Mouse (Mus musculus): ENCODE measurements around the gene Klhl22. TPM values are rescaled to one million over a fixed set of nuclear protein-coding genes. Genes with fewer than 3 reads are reported as not detected.

The Klhl22 gene
- polyA plus RNA-seq, 1 experiment from 2014 or later = 76.6 TPM

DNA sequence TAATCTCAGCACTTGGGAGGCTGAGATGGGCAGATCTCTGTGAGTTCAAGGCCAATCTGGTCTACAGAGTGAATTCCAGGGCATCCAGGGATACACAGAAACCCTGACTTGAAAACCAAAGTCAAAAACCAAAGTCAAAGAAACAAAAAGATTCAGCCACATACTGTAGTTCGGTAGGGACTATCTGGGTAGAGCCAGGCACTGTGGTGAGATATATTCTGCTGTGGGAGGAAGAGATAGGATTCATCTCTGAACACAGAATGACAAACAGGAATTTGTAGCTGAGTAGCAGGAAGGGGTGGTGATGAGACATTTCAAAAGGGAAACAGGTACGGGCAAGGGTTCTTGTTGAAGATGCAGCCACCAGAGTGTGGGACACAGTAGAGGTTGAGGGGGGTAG lies 68.8 kb downstream of the Klhl22 start:
- H3K4me3 ChIP-seq (ENCODE audit: low read depth, low read length) = no peak overlapping the region
- peaks cover 28% of the 10 kb centered on the region for H3K27me3 ChIP-seq (ENCODE audit: control insufficient read depth, insufficient read depth, low read length)
- WGBS = 78% methylated on average over 2 of the region's 2 CpGs
- no peaks in the 10 kb centered on the region for H3K9me3 ChIP-seq (ENCODE audit: control insufficient read depth, low read depth, low read length)
- H3K4me2 ChIP-seq (replicated peaks; ENCODE audit: low read depth, low read length) = no peak overlapping the region
- no peak for ATAC-seq (ENCODE audit: insufficient number of reproducible peaks, insufficient read depth, low FRiP score, low read depth)
- no peak overlapping the region for H3K9ac ChIP-seq (replicated peaks; ENCODE audit: low read depth, low read length)
- no peaks in the 10 kb centered on the region for H3K36me3 ChIP-seq (ENCODE audit: control insufficient read depth, insufficient read depth, low read length)
- H3K27ac ChIP-seq (ENCODE audit: low read length) = no peak overlapping the region
- no peaks in the 10 kb centered on the region for H3K4me1 ChIP-seq (ENCODE audit: control insufficient read depth, insufficient read depth, low read length)

- ATAC-seq (ENCODE audit: insufficient number of reproducible peaks, insufficient read depth, low FRiP score, low read depth) = no peak
- H3K4me1 ChIP-seq (ENCODE audit: control insufficient read depth, insufficient read depth, low read length) = no peaks in the 10 kb centered on the region
- peaks cover 34% of the 10 kb centered on the region for H3K27me3 ChIP-seq (ENCODE audit: control insufficient read depth, insufficient read depth, low read length)
- H3K4me3 ChIP-seq (ENCODE audit: low read depth, low read length) = no peak overlapping the region
- H3K27ac ChIP-seq (ENCODE audit: low read length) = no peak overlapping the region
- H3K36me3 ChIP-seq (ENCODE audit: control insufficient read depth, insufficient read depth, low read length) = no peaks in the 10 kb centered on the region
- 74% methylated on average over 3 of the region's 3 CpGs for WGBS
- no peak overlapping the region for H3K9ac ChIP-seq (replicated peaks; ENCODE audit: low read depth, low read length)
- no peaks in the 10 kb centered on the region for H3K9me3 ChIP-seq (ENCODE audit: control insufficient read depth, low read depth, low read length)
- H3K4me2 ChIP-seq (replicated peaks; ENCODE audit: low read depth, low read length) = no peak overlapping the region
Observed at GRCm38 (mm10) chr16:17828867-17829266, 69.4 kb downstream of the Klhl22 start.

DNA sequence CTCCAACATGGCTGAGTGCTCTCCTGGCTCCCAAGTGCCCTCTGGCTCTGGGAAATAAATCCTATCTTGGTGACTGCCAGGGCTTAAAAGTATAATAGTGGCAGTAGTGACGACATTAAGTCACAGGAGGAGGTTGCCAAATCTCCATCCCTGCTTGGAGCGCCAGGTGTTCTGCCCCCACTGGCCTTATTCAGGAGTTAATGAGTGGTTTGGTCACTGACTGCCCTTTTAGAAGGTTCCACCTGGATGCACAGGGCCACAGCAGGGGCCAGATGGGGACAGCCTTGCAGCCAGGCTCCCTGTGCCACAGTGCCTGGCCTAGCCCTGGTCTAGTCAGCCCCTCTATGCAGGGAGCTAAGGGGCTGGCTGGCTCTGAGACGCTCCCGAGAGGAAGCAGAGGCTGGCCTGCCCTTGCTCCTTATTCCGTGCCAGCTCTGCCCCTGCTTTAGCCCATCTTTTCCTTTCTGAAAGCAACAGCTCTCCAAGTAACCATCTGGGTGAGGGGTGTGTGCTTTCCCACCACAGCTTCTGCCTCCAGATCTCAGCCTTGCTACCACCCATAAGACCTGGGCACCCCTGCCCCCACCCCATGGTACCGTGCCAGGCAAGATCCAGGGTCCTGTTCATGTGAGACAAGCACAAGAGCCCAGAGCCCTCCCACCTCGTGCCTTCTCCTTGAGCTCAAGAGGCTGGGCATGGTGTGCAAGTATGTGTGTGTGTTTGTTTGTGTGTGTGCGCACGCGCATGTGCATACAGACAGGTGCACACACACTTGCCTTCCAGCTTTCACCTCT lies 71.2 kb downstream of the Klhl22 start:
- H3K9ac ChIP-seq (replicated peaks; ENCODE audit: low read depth, low read length) = no peak overlapping the region

GRCm38 (mm10) chr16:17831781-17832180 lies 72.4 kb downstream of the Klhl22 start:
- Histone ChIP-seq H3K27me3 (ENCODE audit: control insufficient read depth, insufficient read depth, low read length) (peaks cover 59% of the 10 kb centered on the region), H3K4me3 (ENCODE audit: low read depth, low read length) (no peak overlapping the region), H3K9me3 (ENCODE audit: control insufficient read depth, low read depth, low read length) (no peaks in the 10 kb centered on the region), H3K4me1 (ENCODE audit: control insufficient read depth, insufficient read depth, low read length) (no peaks in the 10 kb centered on the region), H3K36me3 (ENCODE audit: control insufficient read depth, insufficient read depth, low read length) (no peaks in the 10 kb centered on the region), H3K4me2 (replicated peaks; ENCODE audit: low read depth, low read length) (no peak overlapping the region), H3K9ac (replicated peaks; ENCODE audit: low read depth, low read length) (no peak overlapping the region), H3K27ac (ENCODE audit: low read length) (no peak overlapping the region)
- WGBS = 15% methylated on average over 11 of the region's 11 CpGs
- ATAC-seq (ENCODE audit: insufficient number of reproducible peaks, insufficient read depth, low FRiP score, low read depth) = no peak

More for the DNA sequence above, 71.2 kb downstream of the Klhl22 start:
- no peak for ATAC-seq (ENCODE audit: insufficient number of reproducible peaks, insufficient read depth, low FRiP score, low read depth)
- 67% methylated on average over 10 of the region's 10 CpGs for WGBS
- Histone ChIP-seq H3K4me1 (ENCODE audit: control insufficient read depth, insufficient read depth, low read length) (no peaks in the 10 kb centered on the region), H3K36me3 (ENCODE audit: control insufficient read depth, insufficient read depth, low read length) (no peaks in the 10 kb centered on the region), H3K27ac (ENCODE audit: low read length) (no peak overlapping the region), H3K4me2 (replicated peaks; ENCODE audit: low read depth, low read length) (no peak overlapping the region), H3K4me3 (ENCODE audit: low read depth, low read length) (no peak overlapping the region), H3K27me3 (ENCODE audit: control insufficient read depth, insufficient read depth, low read length) (peaks cover 50% of the 10 kb centered on the region), H3K9me3 (ENCODE audit: control insufficient read depth, low read depth, low read length) (no peaks in the 10 kb centered on the region)

DNA sequence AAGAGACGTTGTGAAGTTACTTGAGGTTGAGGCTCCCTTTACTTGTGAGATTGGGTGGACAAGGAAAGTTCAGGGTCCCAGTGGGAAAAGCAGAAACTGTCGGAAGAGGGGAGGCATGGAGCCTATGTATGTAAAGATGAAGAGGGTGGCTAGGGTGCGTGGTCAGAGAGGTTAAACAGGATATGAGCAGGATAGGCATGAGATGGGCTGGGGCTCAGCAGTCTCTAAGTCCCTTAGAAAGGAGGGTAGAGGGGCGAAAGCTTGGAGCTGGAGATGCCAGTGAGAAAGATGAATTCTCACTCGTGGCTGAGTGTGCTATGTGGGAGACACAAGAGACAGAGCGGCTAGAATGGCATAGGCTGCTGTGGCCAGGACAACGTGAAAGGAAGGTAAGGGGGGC lies 73.4 kb downstream of the Klhl22 start, which contains the start of gene B830017H08Rik:
TSS of gene B830017H08Rik (plus strand) at position 301 of the 400 bp plus-strand sequence.
- Histone ChIP-seq H3K27me3 (ENCODE audit: control insufficient read depth, insufficient read depth, low read length) (peaks cover 59% of the 10 kb centered on the region), H3K9me3 (ENCODE audit: control insufficient read depth, low read depth, low read length) (no peaks in the 10 kb centered on the region), H3K9ac (replicated peaks; ENCODE audit: low read depth, low read length) (no peak within 1 kb of the TSS; the same call in 1 of the 2 replicates), H3K4me3 (ENCODE audit: low read depth, low read length) (peak within 1 kb of the TSS; percentile 52), H3K27ac (ENCODE audit: low read length) (no peak within 1 kb of the TSS), H3K36me3 (ENCODE audit: control insufficient read depth, insufficient read depth, low read length) (no peaks in the 10 kb centered on the region), H3K4me1 (ENCODE audit: control insufficient read depth, insufficient read depth, low read length) (no peaks in the 10 kb centered on the region), H3K4me2 (replicated peaks; ENCODE audit: low read depth, low read length) (peak within 1 kb of the TSS; percentile 99)
- WGBS = 29% methylated on average over 7 of the region's 7 CpGs
- ATAC-seq (ENCODE audit: insufficient number of reproducible peaks, insufficient read depth, low FRiP score, low read depth) = no peak

DNA sequence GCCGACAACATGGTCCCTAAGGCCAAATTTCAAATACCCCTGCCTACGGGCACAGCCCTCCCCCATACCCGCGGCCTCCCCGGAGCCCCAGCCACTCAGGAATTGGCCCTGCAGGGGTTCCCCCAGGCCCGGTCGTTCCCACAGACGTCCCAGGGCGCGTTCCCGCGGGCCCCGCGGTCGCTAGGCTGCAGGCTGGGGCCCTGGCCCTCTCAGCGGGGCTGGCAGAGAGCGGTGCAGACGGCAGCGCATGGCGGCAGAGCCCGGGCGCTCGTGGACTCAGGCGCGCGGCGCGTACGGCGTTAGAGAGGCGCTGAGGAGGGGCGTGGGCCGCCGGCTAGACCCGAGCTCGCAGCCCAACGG lies 73.9 kb downstream of the Klhl22 start:
- Histone ChIP-seq H3K4me1 (ENCODE audit: control insufficient read depth, insufficient read depth, low read length) (no peaks in the 10 kb centered on the region), H3K27me3 (ENCODE audit: control insufficient read depth, insufficient read depth, low read length) (peaks cover 59% of the 10 kb centered on the region), H3K4me3 (ENCODE audit: low read depth, low read length) (peak overlapping the region; percentile 52), H3K9ac (replicated peaks; ENCODE audit: low read depth, low read length) (no peak overlapping the region; the same call in 1 of the 2 replicates), H3K4me2 (replicated peaks; ENCODE audit: low read depth, low read length) (peak overlapping the region; percentile 99), H3K9me3 (ENCODE audit: control insufficient read depth, low read depth, low read length) (no peaks in the 10 kb centered on the region), H3K27ac (ENCODE audit: low read length) (no peak overlapping the region), H3K36me3 (ENCODE audit: control insufficient read depth, insufficient read depth, low read length) (no peaks in the 10 kb centered on the region)
- 0% methylated on average over 34 of the region's 37 CpGs for WGBS
- peak; percentile 46; the same call in 1 of the 2 replicates for ATAC-seq (ENCODE audit: insufficient number of reproducible peaks, insufficient read depth, low FRiP score, low read depth)

- no peaks in the 10 kb centered on the region for H3K36me3 ChIP-seq (ENCODE audit: control insufficient read depth, insufficient read depth, low read length)
- WGBS = under 1% methylated on average over 79 of the region's 103 CpGs
- H3K4me3 ChIP-seq (ENCODE audit: low read depth, low read length) = peak overlapping the region; percentile 52
- H3K4me1 ChIP-seq (ENCODE audit: control insufficient read depth, insufficient read depth, low read length) = no peaks in the 10 kb centered on the region
- H3K27me3 ChIP-seq (ENCODE audit: control insufficient read depth, insufficient read depth, low read length) = peaks cover 59% of the 10 kb centered on the region
- H3K9ac ChIP-seq (replicated peaks; ENCODE audit: low read depth, low read length) = no peak overlapping the region; the same call in 1 of the 2 replicates
- H3K27ac ChIP-seq (ENCODE audit: low read length) = no peak overlapping the region
- H3K4me2 ChIP-seq (replicated peaks; ENCODE audit: low read depth, low read length) = peak overlapping the region; percentile 99
- ATAC-seq (ENCODE audit: insufficient number of reproducible peaks, insufficient read depth, low FRiP score, low read depth) = no peak
- H3K9me3 ChIP-seq (ENCODE audit: control insufficient read depth, low read depth, low read length) = no peaks in the 10 kb centered on the region
Observed at GRCm38 (mm10) chr16:17833681-17834399, 74.4 kb downstream of the Klhl22 start.

DNA sequence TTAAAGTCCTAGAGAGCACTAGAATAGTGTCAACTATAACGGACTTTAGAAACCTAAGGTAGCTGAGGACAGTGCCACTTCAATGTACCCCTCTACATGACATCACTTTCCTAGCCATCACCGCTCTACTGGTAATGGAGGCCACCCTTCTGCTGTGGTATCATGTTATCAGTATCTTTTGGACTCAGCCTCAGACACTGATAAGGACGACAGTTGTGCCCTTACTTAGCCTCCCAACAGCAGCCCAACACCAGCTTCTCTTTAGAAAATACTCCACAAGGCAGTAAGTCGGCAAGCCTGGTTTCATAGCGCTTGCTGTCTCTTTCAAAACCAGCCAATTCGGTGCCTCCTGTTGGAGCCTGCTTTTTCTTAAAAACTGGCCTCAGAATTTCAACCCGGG lies 75.1 kb downstream of the Klhl22 start:
- no peak overlapping the region for H3K27ac ChIP-seq (ENCODE audit: low read length)
- no peaks in the 10 kb centered on the region for H3K36me3 ChIP-seq (ENCODE audit: control insufficient read depth, insufficient read depth, low read length)
- peak overlapping the region; percentile 99 for H3K4me2 ChIP-seq (replicated peaks; ENCODE audit: low read depth, low read length)
- peak overlapping the region; percentile 52; the same call in 1 of the 2 replicates for H3K4me3 ChIP-seq (ENCODE audit: low read depth, low read length)
- H3K4me1 ChIP-seq (ENCODE audit: control insufficient read depth, insufficient read depth, low read length) = no peaks in the 10 kb centered on the region
- 52% methylated on average over 7 of the region's 7 CpGs for WGBS
- no peaks in the 10 kb centered on the region for H3K9me3 ChIP-seq (ENCODE audit: control insufficient read depth, low read depth, low read length)
- no peak for ATAC-seq (ENCODE audit: insufficient number of reproducible peaks, insufficient read depth, low FRiP score, low read depth)
- no peak overlapping the region for H3K9ac ChIP-seq (replicated peaks; ENCODE audit: low read depth, low read length)
- peaks cover 59% of the 10 kb centered on the region for H3K27me3 ChIP-seq (ENCODE audit: control insufficient read depth, insufficient read depth, low read length)

All from stomach, embryonic 14.5 days (tissue).